Mouse (Mus musculus) stomach, postnatal 0 days (tissue): ENCODE measurements around the gene Rcan3. TPM values are rescaled to one million over a fixed set of nuclear protein-coding genes. Genes with fewer than 3 reads are reported as not detected.

Experiments
- ATAC-seq: fragments of 200-750 bp; cut with Nextera tagmentation; 2 replicates; pipeline ENCODE4 v1.8.0; 2017; ENCODE audit not compliant: low FRiP score, low TSS enrichment
- DNase-seq: peaks from one replicate; pipeline ENCODE4 v3.0.0-alpha.2; 2016; ENCODE audit warnings: low spot score
- H3K27ac ChIP-seq: fragments of 300-500 bp; sonication (generic); replicated peaks from 2 replicates; pipeline ENCODE4 v1.5.1; 2014; ENCODE audit warnings: mild to moderate bottlenecking, control low read depth
- H3K27me3 ChIP-seq: fragments of 300-500 bp; sonication (generic); 2 replicates; pipeline ENCODE4 v1.6.1; 2014; ENCODE audit warnings: low read length; ENCODE audit not compliant: control insufficient read depth, insufficient read depth
- H3K36me3 ChIP-seq: fragments of 300-500 bp; sonication (generic); 2 replicates; pipeline ENCODE4 v1.6.1; 2014; ENCODE audit warnings: low read length, mixed read lengths; ENCODE audit not compliant: control insufficient read depth, insufficient read depth
- H3K4me1 ChIP-seq: fragments of 300-500 bp; sonication (generic); replicated peaks from 2 replicates; pipeline ENCODE4 v1.6.1; 2014; ENCODE audit warnings: antibody characterized with exemption; ENCODE audit not compliant: control insufficient read depth, insufficient read depth
- H3K4me2 ChIP-seq: fragments of 300-500 bp; sonication (generic); replicated peaks from 2 replicates; pipeline ENCODE4 v1.6.1; 2014; ENCODE audit warnings: low read depth, mild to moderate bottlenecking, control low read depth, moderate library complexity
- H3K4me3 ChIP-seq: fragments of 300-500 bp; sonication (generic); 2 replicates; pipeline ENCODE4 v1.5.1; 2014; ENCODE audit warnings: low read depth, low read length, control low read depth
- H3K9ac ChIP-seq: fragments of 300-500 bp; sonication (generic); 2 replicates; pipeline ENCODE4 v1.6.1; 2014; ENCODE audit warnings: mild to moderate bottlenecking, low read length, control low read depth, mixed read lengths
- H3K9me3 ChIP-seq: fragments of 300-500 bp; sonication (generic); 2 replicates; pipeline ENCODE4 v1.6.1; 2016; ENCODE audit warnings: low read length; ENCODE audit not compliant: control insufficient read depth
- CTCF ChIP-seq: IDR thresholded peaks from 2 replicates; pipeline ENCODE4 v1.5.1; 2016; ENCODE audit warnings: antibody characterized with exemption, low read depth, mild to moderate bottlenecking, moderate library complexity
- EP300 ChIP-seq: optimal IDR thresholded peaks from 2 replicates; pipeline ENCODE3; 2016; ENCODE audit warnings: antibody characterized with exemption
- WGBS: fragments of 180-500 bp; shearing (Covaris S2); extraction: QIAGEN DNeasy Blood & Tissue Kit; methylation state at CpG from one replicate; pipeline ENCODE4 v1.1.7; 2014; 5-methylcytosine and 5-hydroxymethylcytosine counted together
- polyA plus RNA-seq: library from polyadenylated mRNA; unstranded; fragments of >200 nt; fragmentation: Nextera tagmentation; extraction: Ambion mirVana; gene quantifications from 2 replicates; pipeline ENCODE4 v1.2.1, GENCODE M21; 2015

Gene Rcan3
- polyA plus RNA-seq, 1 experiment from 2014 or later, result 15.8 TPM

- ATAC-seq (no peak), DNase-seq (no peak)
- TF ChIP-seq EP300 (no peak), CTCF (no peak)
- H3K27me3 ChIP-seq, result no peaks in the 10 kb centered on the region
- H3K4me3 ChIP-seq, result no peak overlapping the region
- no peaks in the 10 kb centered on the region for H3K9me3 ChIP-seq
- peaks cover 31% of the 10 kb centered on the region for H3K36me3 ChIP-seq
- WGBS, result 96% methylated on average over 13 of the region's 13 CpGs
- no peak overlapping the region for H3K27ac ChIP-seq
- H3K4me2 ChIP-seq, result no peak overlapping the region
- no peak overlapping the region for H3K9ac ChIP-seq
- H3K4me1 ChIP-seq, result no peaks in the 10 kb centered on the region
Measured at GRCm38 (mm10) chr4:135420961-135421360, 12.7 kb downstream of the Rcan3 start.

- Histone ChIP-seq H3K4me3 (no peak overlapping the region), H3K36me3 (peaks cover 32% of the 10 kb centered on the region), H3K27ac (no peak overlapping the region), H3K9ac (no peak overlapping the region), H3K27me3 (no peaks in the 10 kb centered on the region), H3K4me2 (no peak overlapping the region), H3K9me3 (no peaks in the 10 kb centered on the region), H3K4me1 (no peaks in the 10 kb centered on the region)
- DNase-seq (no peak), ATAC-seq (no peak)
- TF ChIP-seq CTCF, result no peak
- TF ChIP-seq EP300, result no peak
- 77% methylated on average over 11 of the region's 11 CpGs for WGBS
Measured at GRCm38 (mm10) chr4:135420416-135420815, 13.2 kb downstream of the Rcan3 start.

- Histone ChIP-seq H3K36me3 (peaks cover 32% of the 10 kb centered on the region), H3K27ac (no peak overlapping the region), H3K4me1 (no peaks in the 10 kb centered on the region), H3K27me3 (no peaks in the 10 kb centered on the region), H3K9ac (no peak overlapping the region), H3K4me3 (no peak overlapping the region), H3K9me3 (no peaks in the 10 kb centered on the region), H3K4me2 (no peak overlapping the region)
- DNase-seq (no peak), ATAC-seq (no peak)
- TF ChIP-seq CTCF, result no peak
- no peak for TF ChIP-seq EP300
- 79% methylated on average over 21 of the region's 21 CpGs for WGBS
Measured at GRCm38 (mm10) chr4:135419996-135420395, 13.7 kb downstream of the Rcan3 start.

GRCm38 (mm10) chr4:135416367-135416766 lies 17.3 kb downstream of the Rcan3 start:
- no peak overlapping the region for H3K27ac ChIP-seq
- no peak for DNase-seq
- 87% methylated on average over 21 of the region's 21 CpGs for WGBS
- peaks cover 26% of the 10 kb centered on the region for H3K36me3 ChIP-seq
- no peaks in the 10 kb centered on the region for H3K4me1 ChIP-seq
- TF ChIP-seq CTCF (no peak), EP300 (no peak)
- H3K9me3 ChIP-seq, result no peaks in the 10 kb centered on the region
- H3K4me3 ChIP-seq, result no peak overlapping the region
- no peaks in the 10 kb centered on the region for H3K27me3 ChIP-seq
- H3K9ac ChIP-seq, result no peak overlapping the region
- no peak overlapping the region for H3K4me2 ChIP-seq
- no peak for ATAC-seq

- H3K27ac ChIP-seq, result no peak overlapping the region
- H3K4me3 ChIP-seq, result no peak overlapping the region
- no peaks in the 10 kb centered on the region for H3K4me1 ChIP-seq
- TF ChIP-seq CTCF (no peak), EP300 (no peak)
- no peaks in the 10 kb centered on the region for H3K9me3 ChIP-seq
- H3K4me2 ChIP-seq, result no peak overlapping the region
- peaks cover 14% of the 10 kb centered on the region; the same call in 1 of the 2 replicates for H3K36me3 ChIP-seq
- H3K9ac ChIP-seq, result no peak overlapping the region
- 74% methylated on average over 8 of the region's 8 CpGs for WGBS
- no peak for DNase-seq
- no peak for ATAC-seq
- no peaks in the 10 kb centered on the region for H3K27me3 ChIP-seq
Measured at GRCm38 (mm10) chr4:135413491-135413890, 20.2 kb downstream of the Rcan3 start.

GRCm38 (mm10) chr4:135411633-135412032 lies 22.0 kb downstream of the Rcan3 start:
- Histone ChIP-seq H3K4me2 (no peak overlapping the region), H3K4me1 (no peaks in the 10 kb centered on the region), H3K27me3 (no peaks in the 10 kb centered on the region), H3K9me3 (no peaks in the 10 kb centered on the region), H3K27ac (no peak overlapping the region), H3K9ac (no peak overlapping the region), H3K36me3 (peaks cover 7% of the 10 kb centered on the region; the same call in 1 of the 2 replicates), H3K4me3 (no peak overlapping the region)
- peak; percentile 70 for DNase-seq
- peak; percentile 74 for ATAC-seq
- peak; percentile 96 for TF ChIP-seq CTCF
- no peak for TF ChIP-seq EP300
- WGBS, result 33% methylated on average over 4 of the region's 4 CpGs
